Mouse (Mus musculus): ENCODE measurements around the gene Slc5a4b. TPM values are rescaled to one million over a fixed set of nuclear protein-coding genes. Genes with fewer than 3 reads are reported as not detected.
"Not testable (repeated sequence)": the region's sequence is repeated elsewhere in the genome, so short reads cannot be mapped to it uniquely, and the experiment has no call there.

Slc5a4b gene
- polyA plus RNA-seq, 1 experiment, result 53.8 TPM

DNA sequence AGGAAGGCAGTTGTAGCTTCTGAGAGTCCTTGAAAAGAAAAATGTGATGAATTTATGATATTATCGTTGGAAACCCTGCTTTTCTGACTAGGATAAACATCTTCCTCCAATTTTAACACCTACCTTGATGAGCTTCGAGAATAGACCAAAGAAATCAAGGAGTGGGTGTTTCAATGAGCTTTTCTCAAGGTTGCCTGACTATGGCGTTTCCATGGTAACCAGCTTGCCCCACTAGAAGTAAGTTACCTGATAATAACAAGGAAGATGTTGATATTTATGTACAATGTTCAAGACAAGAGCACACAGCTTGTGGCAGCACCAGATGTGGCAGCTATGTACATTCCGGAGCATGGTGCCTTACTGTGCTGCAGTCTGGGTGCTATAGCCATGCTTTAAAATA is 21.7 kb upstream of the Slc5a4b start:
- 51% methylated on average over 4 of the region's 4 CpGs for WGBS
- H3K27me3 ChIP-seq (ENCODE audit: control insufficient read depth, insufficient read depth, low read length), result no peaks in the 10 kb centered on the region
- no peak overlapping the region for H3K4me3 ChIP-seq (ENCODE audit: low read depth, low read length)
- TF ChIP-seq POLR2A (IDR thresholded peaks at IDR 0.05; ENCODE audit: low read depth, low read length) (no peak), CTCF (IDR thresholded peaks at IDR 0.05; ENCODE audit: extremely low read depth, insufficient read length, insufficient replicate concordance, low read depth, low read length) (no peak)
- peaks cover 3% of the 10 kb centered on the region; the same call in 1 of the 2 replicates for H3K4me1 ChIP-seq (ENCODE audit: control insufficient read depth, insufficient read depth, insufficient read length, low read length)
- no peaks in the 10 kb centered on the region for H3K36me3 ChIP-seq (ENCODE audit: control insufficient read depth, insufficient read depth, low read length)
- no peak overlapping the region for H3K27ac ChIP-seq (ENCODE audit: insufficient read depth, low read depth, low read length)

DNA sequence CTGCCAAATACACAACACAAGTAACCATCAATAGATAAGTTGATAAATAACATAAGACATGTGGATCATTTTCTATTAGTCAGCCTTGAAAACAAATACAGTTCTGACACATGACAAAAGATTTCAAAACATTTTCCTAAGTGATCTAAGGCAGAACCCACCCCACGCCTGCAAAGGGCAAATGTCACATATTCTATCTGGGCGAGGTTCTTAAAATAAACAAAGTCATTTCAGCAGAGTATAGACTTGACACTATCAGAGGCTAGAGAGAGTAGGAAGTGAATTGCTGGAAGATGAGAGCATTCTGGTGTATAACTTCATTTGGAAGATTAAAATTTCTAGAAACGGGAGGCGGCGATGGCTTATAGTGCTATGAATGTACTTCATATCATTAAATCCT is 10.7 kb upstream of the Slc5a4b start:
- no peak overlapping the region for H3K4me3 ChIP-seq (ENCODE audit: low read depth, low read length)
- no peaks in the 10 kb centered on the region for H3K27me3 ChIP-seq (ENCODE audit: control insufficient read depth, insufficient read depth, low read length)
- TF ChIP-seq CTCF (IDR thresholded peaks at IDR 0.05; ENCODE audit: extremely low read depth, insufficient read length, insufficient replicate concordance, low read depth, low read length) (no peak), POLR2A (IDR thresholded peaks at IDR 0.05; ENCODE audit: low read depth, low read length) (no peak)
- H3K36me3 ChIP-seq (ENCODE audit: control insufficient read depth, insufficient read depth, low read length), result no peaks in the 10 kb centered on the region
- peak overlapping the region; percentile 12; the same call in 1 of the 2 replicates for H3K27ac ChIP-seq (ENCODE audit: insufficient read depth, low read depth, low read length)
- H3K4me1 ChIP-seq (ENCODE audit: control insufficient read depth, insufficient read depth, insufficient read length, low read length), result peaks cover 23% of the 10 kb centered on the region
- WGBS, result 23% methylated on average over 5 of the region's 5 CpGs

DNA sequence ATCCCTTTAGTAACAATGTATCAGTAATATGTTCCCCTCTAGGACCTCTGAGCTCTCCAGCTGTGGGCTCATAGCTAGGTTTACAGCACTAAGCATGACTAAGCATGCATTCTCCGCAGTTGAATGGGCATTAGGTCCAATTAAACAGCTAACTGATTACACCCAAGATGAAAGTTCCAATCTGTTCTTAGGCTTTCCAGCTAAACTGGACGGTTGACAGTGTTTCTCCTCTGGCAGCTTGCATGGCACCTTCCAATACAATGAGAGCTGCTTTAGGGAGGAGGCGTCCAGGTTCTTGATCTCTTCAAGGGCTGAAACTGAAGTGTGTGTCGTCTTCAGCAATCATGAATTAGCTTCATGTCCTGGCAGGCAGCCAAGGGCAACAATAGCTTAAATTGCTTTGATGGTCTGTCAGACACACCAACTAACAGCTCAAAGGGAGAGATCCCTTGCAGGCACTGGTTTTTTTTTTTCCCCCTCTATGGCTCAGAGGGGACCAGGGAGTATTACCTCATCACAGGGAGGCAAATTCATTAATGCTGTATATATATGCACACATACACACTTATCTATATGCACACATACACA is 9.5 kb upstream of the Slc5a4b start:
- peaks cover 19% of the 10 kb centered on the region for H3K4me1 ChIP-seq (ENCODE audit: control insufficient read depth, insufficient read depth, insufficient read length, low read length)
- 16% methylated on average over 4 of the region's 4 CpGs for WGBS
- peak overlapping the region; percentile 39; the same call in 1 of the 2 replicates for H3K27ac ChIP-seq (ENCODE audit: insufficient read depth, low read depth, low read length)
- H3K27me3 ChIP-seq (ENCODE audit: control insufficient read depth, insufficient read depth, low read length), result no peaks in the 10 kb centered on the region
- H3K4me3 ChIP-seq (ENCODE audit: low read depth, low read length), result no peak overlapping the region
- no peaks in the 10 kb centered on the region for H3K36me3 ChIP-seq (ENCODE audit: control insufficient read depth, insufficient read depth, low read length)
- TF ChIP-seq POLR2A (IDR thresholded peaks at IDR 0.05; ENCODE audit: low read depth, low read length) (no peak), CTCF (IDR thresholded peaks at IDR 0.05; ENCODE audit: extremely low read depth, insufficient read length, insufficient replicate concordance, low read depth, low read length) (no peak)

DNA sequence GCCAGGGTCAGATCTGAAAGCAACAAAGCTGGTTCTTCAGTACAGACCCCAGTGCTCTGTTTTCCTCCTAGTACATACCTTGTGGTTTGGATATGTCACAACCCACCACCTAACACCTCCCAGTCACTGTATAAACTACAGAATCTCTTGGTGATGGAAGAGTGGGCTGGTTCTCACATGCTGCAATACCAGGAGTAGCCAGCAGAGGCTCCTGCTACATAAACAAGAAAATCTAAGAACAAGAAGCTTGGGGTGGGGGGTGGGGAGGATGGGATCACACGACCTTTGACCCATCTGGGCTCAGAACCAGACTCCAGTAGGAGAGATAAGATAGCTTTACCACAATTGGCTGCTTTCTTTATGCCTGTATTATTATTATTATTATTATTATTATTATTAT is 8.0 kb upstream of the Slc5a4b start:
- TF ChIP-seq POLR2A (IDR thresholded peaks at IDR 0.05; ENCODE audit: low read depth, low read length) (no peak), CTCF (IDR thresholded peaks at IDR 0.05; ENCODE audit: extremely low read depth, insufficient read length, insufficient replicate concordance, low read depth, low read length) (peak; percentile 31; the same call in 1 of the 2 replicates)
- H3K4me1 ChIP-seq (ENCODE audit: control insufficient read depth, insufficient read depth, insufficient read length, low read length), result peaks cover 19% of the 10 kb centered on the region
- 7% methylated on average over 1 of the region's 1 CpGs for WGBS
- no peak overlapping the region for H3K4me3 ChIP-seq (ENCODE audit: low read depth, low read length)
- H3K27me3 ChIP-seq (ENCODE audit: control insufficient read depth, insufficient read depth, low read length), result no peaks in the 10 kb centered on the region
- no peak overlapping the region for H3K27ac ChIP-seq (ENCODE audit: insufficient read depth, low read depth, low read length)
- H3K36me3 ChIP-seq (ENCODE audit: control insufficient read depth, insufficient read depth, low read length), result no peaks in the 10 kb centered on the region

DNA sequence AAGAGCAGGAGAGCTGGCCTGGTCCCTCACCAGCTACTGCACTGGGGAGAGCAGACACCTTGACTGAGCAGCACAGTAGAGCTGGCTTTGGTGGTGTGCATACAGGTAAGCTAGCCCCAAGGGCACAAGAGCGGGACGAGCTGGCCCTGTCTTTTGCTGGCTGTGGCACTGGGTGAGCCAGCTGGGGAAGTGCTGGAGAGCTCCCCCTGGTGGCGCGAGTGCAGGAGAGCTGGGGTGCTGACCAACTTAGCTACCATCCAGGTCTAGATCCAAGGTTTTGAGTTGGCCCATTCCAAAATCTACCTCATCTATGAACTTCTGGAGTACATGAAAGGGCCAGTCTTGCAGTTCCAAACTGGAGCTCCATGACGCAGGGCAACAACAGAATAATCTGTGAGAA is 7.2 kb upstream of the Slc5a4b start:
- 22% methylated on average over 5 of the region's 5 CpGs for WGBS
- Histone ChIP-seq H3K27me3 (ENCODE audit: control insufficient read depth, insufficient read depth, low read length) (no peaks in the 10 kb centered on the region), H3K4me1 (ENCODE audit: control insufficient read depth, insufficient read depth, insufficient read length, low read length) (peaks cover 19% of the 10 kb centered on the region), H3K36me3 (ENCODE audit: control insufficient read depth, insufficient read depth, low read length) (no peaks in the 10 kb centered on the region), H3K27ac (ENCODE audit: insufficient read depth, low read depth, low read length) (no peak overlapping the region), H3K4me3 (ENCODE audit: low read depth, low read length) (no peak overlapping the region)
- TF ChIP-seq POLR2A (IDR thresholded peaks at IDR 0.05; ENCODE audit: low read depth, low read length), result no peak
- TF ChIP-seq CTCF (IDR thresholded peaks at IDR 0.05; ENCODE audit: extremely low read depth, insufficient read length, insufficient replicate concordance, low read depth, low read length), result peak; percentile 84

DNA sequence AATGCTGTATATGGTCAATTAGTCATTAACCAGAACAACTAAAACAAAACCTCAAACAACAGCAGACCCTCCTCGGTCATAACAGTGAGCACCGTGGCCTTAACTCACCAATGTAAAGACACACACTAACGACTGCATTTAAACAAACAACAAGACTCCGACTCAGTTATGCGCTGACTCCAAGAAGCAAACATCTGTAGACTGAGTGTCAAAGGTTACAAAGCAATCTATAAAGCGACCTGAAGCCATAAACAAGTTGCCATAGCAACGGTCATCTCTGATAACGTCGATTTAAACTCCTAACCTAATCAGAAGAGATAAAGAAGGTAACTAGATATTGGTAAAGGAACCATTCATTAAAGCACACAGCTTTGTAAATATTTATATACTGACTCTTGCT is 13.4 kb downstream of the Slc5a4b start:
- Histone ChIP-seq H3K36me3 (ENCODE audit: control insufficient read depth, insufficient read depth, low read length) (no peaks in the 10 kb centered on the region), H3K27ac (ENCODE audit: insufficient read depth, low read depth, low read length) (peak overlapping the region; percentile 48; the same call in 1 of the 2 replicates), H3K27me3 (ENCODE audit: control insufficient read depth, insufficient read depth, low read length) (no peaks in the 10 kb centered on the region), H3K4me3 (ENCODE audit: low read depth, low read length) (no peak overlapping the region), H3K4me1 (ENCODE audit: control insufficient read depth, insufficient read depth, insufficient read length, low read length) (peaks cover 10% of the 10 kb centered on the region; the same call in 1 of the 2 replicates)
- WGBS, result 14% methylated on average over 9 of the region's 9 CpGs
- TF ChIP-seq CTCF (IDR thresholded peaks at IDR 0.05; ENCODE audit: extremely low read depth, insufficient read length, insufficient replicate concordance, low read depth, low read length) (no peak), POLR2A (IDR thresholded peaks at IDR 0.05; ENCODE audit: low read depth, low read length) (no peak)

DNA sequence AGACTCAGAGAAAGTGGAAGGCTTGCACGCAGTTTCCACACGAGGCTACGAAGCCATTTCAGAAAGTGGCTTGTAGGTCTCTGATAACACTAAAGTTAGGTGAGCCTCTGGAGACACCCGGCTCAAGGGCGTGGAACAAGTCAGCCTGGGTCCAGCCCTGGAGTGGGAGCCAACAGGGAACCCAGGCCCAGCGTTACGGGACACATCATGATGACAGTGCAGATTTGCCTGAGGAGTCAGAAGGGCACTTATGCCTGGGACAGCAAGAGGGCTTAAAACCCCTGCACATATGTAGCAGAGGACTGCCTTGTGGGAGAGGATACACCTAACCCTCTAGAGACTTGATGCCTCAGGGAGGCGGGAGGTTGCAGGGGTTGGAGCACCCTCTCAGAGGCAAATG is 14.2 kb downstream of the Slc5a4b start:
- 46% methylated on average over 8 of the region's 8 CpGs for WGBS
- peak overlapping the region; percentile 35; the same call in 1 of the 2 replicates for H3K27ac ChIP-seq (ENCODE audit: insufficient read depth, low read depth, low read length)
- TF ChIP-seq POLR2A (IDR thresholded peaks at IDR 0.05; ENCODE audit: low read depth, low read length), result no peak
- no peak for TF ChIP-seq CTCF (IDR thresholded peaks at IDR 0.05; ENCODE audit: extremely low read depth, insufficient read length, insufficient replicate concordance, low read depth, low read length)
- H3K4me3 ChIP-seq (ENCODE audit: low read depth, low read length), result no peak overlapping the region
- peaks cover 6% of the 10 kb centered on the region; the same call in 1 of the 2 replicates for H3K4me1 ChIP-seq (ENCODE audit: control insufficient read depth, insufficient read depth, insufficient read length, low read length)
- no peaks in the 10 kb centered on the region for H3K27me3 ChIP-seq (ENCODE audit: control insufficient read depth, insufficient read depth, low read length)
- H3K36me3 ChIP-seq (ENCODE audit: control insufficient read depth, insufficient read depth, low read length), result no peaks in the 10 kb centered on the region

DNA sequence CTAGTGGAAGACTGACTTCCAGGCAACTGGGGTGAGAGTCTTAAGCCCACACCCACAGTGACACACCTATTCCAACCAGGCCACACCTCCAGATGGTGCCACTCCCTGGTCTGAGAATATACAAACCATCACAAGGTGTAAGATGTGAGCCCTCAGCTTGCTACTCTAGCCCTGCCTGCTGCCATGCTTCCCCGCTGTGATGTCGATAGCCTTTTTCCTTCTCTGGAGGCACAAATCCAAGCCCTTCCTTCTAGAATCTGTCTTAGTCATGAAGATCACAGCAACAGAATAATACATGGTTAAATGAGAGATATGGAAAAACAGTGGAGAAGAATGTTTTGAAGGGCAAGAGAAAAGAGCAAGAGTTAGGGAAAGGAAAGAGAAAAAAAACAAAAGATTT is 33.8 kb downstream of the Slc5a4b start:
- H3K27ac ChIP-seq (ENCODE audit: insufficient read depth, low read depth, low read length); H3K4me1 ChIP-seq (ENCODE audit: control insufficient read depth, insufficient read depth, insufficient read length, low read length); H3K4me3 ChIP-seq (ENCODE audit: low read depth, low read length); H3K27me3 ChIP-seq (ENCODE audit: control insufficient read depth, insufficient read depth, low read length); H3K36me3 ChIP-seq (ENCODE audit: control insufficient read depth, insufficient read depth, low read length): not testable (repeated sequence)
- 98% methylated on average over 2 of the region's 2 CpGs for WGBS

DNA sequence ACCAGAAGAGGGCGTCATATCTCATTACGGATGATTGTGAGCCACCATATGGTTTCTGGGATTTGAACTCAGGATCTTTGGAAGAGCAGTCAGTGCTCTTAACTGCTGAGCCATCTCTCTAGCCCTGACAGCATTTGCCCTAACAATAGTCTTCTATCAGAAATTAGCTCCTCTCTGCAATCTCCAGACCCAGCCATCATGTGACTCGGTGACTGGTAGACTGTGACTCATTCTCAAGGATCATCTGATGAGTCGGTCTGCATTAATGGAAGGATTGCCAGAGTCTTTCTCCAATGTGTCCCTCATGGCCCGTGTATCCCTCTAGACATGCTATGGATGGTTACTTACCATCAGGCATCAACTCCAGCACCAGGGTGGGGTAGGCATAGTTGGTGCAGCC is 38.7 kb downstream of the Slc5a4b start:
- H3K27ac ChIP-seq (ENCODE audit: insufficient read depth, low read depth, low read length); H3K36me3 ChIP-seq (ENCODE audit: control insufficient read depth, insufficient read depth, low read length); H3K4me1 ChIP-seq (ENCODE audit: control insufficient read depth, insufficient read depth, insufficient read length, low read length); H3K4me3 ChIP-seq (ENCODE audit: low read depth, low read length); H3K27me3 ChIP-seq (ENCODE audit: control insufficient read depth, insufficient read depth, low read length): not testable (repeated sequence)
- WGBS, result 88% methylated on average over 5 of the region's 5 CpGs

Data from small intestine, adult 2 months (tissue).